Mouse (Mus musculus) monocyte, adult 5-6 weeks (primary cell): Measurements from ENCODE around the gene Tmem248. TPM values are rescaled to one million over a fixed set of nuclear protein-coding genes. Genes with fewer than 3 reads are reported as not detected.
A peak's percentile ranks its signal among the peaks of the same experiment; 100 is the strongest.

ENCODE experiments used
- ATAC-seq: fragments of 153-309, 156-312 bp; replicated peaks from 2 replicates; pipeline ENCODE4 v1.8.0; 2017; ENCODE audit warnings: mild to moderate bottlenecking; ENCODE audit not compliant: low TSS enrichment, insufficient number of reproducible peaks, severe bottlenecking, poor library complexity, low FRiP score
- total RNA-seq: library from RNA; stranded (forward); fragments of 200-1000, 200-491, 200-594 nt; gene quantifications from 3 replicates; pipeline ENCODE4 v1.2.3, GENCODE M21; 2017

The Tmem248 gene
- total RNA-seq, 1 experiment from 2014 or later = 37.6 TPM

GRCm38 (mm10) chr5:130197981-130198380 lies 18.9 kb upstream of the Tmem248 start:
- no peak for ATAC-seq

- no peak for ATAC-seq
These were observed 16.4 kb upstream of the Tmem248 start for GRCm38 (mm10) chr5:130200233-130201029.

DNA sequence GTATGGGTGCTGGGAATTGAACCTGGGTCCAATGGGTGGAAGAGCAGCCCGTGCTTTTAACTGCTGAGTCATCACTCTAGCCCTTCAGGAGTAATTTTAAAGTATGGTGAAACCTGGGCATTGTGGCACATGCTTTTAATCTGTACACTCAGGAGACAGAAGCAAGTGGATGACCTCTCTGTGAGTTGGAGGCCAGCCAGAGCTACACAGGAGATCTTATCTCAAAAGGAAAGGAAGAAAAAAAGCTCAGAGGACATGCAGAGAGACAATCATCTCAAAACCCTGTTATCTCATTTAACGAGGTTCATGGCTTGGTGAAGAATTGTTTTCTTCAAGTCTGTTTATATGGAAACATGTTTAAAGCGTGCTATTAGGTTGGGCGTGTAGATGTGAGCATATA lies 12.9 kb upstream of the Tmem248 start:
- no peak for ATAC-seq

DNA sequence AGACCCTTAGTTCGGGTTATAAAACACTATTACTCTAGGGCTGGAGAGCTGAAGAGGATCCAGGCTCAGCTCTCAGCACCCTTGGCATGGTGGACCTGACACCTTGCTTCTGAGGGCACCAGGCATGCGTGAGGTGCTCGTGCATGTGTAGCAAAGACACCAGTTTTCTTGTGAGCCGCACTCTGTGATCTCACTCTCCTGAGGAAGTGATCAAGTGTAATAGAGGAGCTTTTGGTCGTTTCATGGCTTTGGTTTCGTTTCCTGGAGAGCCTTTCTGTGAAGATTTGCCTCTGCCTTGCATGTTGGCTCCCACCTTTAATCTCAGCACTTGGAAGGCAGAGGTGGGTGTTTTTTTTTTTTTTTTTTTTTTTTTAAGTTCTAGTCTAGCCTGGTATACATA lies 12.3 kb upstream of the Tmem248 start:
- ATAC-seq = no peak

- peak; percentile 33 for ATAC-seq
These were observed 11.3 kb upstream of the Tmem248 start for GRCm38 (mm10) chr5:130205441-130206023.

- no peak for ATAC-seq
These were observed 9.6 kb upstream of the Tmem248 start for GRCm38 (mm10) chr5:130207299-130207698.

DNA sequence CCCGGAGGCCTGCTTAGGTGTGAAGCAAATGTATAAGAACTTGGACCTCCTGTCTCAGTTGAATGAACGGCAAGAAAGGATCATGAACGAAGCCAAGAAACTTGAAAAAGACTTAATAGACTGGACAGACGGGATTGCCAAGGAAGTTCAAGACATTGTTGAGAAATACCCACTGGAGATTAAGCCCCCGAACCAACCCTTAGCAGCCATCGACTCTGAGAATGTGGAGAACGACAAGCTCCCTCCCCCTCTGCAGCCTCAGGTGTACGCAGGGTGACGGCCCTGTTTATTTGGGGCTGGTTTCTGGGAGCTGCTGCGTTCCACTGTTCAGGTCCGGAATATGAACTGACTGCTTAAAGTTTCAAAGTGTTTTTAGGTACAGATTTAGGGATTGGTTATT lies 3.9 kb upstream of the Tmem248 start:
- no peak for ATAC-seq

GRCm38 (mm10) chr5:130217406-130217805 lies 525 bp downstream of the Tmem248 start:
- no peak for ATAC-seq

DNA sequence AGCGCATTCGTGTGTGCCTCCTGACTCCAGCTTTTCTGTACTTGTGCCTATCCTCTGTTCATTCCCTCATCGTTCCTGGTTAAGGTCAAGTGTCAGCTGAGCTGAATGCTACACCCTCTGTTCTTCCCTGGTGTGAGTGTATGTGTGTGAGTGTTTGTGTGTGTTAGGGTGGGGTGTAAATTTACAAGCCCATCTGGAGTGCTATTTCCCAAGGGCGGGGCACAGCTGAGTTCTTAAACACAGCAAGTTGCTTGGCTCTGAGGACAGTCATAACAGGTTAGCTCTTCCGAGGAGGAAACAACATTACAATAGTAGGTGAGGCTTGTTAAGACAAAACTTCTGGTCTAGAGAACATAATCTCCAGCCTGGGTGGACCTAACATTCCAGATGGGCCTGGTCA lies 1.5 kb downstream of the Tmem248 start:
- ATAC-seq = no peak

GRCm38 (mm10) chr5:130221316-130221715 lies 4.4 kb downstream of the Tmem248 start:
- no peak for ATAC-seq

DNA sequence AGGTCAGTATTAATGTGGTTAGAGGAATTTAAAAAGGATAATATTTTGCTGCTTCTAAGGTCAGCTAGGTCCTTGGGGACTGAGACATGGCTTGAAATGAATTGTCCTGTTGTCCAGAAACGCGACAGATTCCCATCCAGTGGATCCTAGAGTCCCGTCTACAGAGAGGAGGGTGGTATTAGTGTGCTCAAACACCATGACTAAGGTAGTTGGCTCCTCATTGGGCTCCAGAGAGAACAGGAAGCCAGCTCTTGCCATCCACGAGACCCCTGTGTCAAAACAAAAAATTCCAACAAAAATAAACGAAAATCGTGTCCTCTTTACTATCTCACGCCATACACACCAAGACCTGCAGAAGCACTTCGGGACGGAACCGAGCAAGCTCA lies 4.9 kb downstream of the Tmem248 start:
- 0 out of 2 replicates have a peak, but pooled peaks have one; percentile 7 for ATAC-seq

GRCm38 (mm10) chr5:130222146-130223004 lies 5.5 kb downstream of the Tmem248 start:
- ATAC-seq = peak; percentile 71

- no peak for ATAC-seq
These were observed 9.9 kb downstream of the Tmem248 start for GRCm38 (mm10) chr5:130226790-130227189.

DNA sequence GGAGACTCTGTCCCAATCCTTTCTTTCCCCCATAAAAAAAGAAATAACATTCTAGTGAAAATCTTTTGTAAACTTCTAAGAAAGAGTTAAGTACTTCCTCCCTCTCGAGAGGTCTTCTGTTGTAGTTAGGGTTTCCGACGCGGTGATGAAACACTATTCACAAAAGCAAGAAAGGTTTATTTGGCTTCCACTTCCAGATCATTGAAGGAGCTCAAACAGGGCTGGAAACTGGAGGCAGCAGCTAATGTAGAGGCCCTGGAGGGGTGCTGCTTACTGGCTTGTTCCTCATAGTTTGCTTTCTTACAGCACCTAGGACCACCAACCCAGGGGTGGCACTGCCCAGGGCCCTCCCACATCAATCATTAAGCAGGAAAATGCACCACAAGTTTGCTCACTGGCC lies 11.2 kb downstream of the Tmem248 start:
- ATAC-seq = no peak

GRCm38 (mm10) chr5:130236302-130236701 lies 19.4 kb downstream of the Tmem248 start:
- no peak for ATAC-seq

DNA sequence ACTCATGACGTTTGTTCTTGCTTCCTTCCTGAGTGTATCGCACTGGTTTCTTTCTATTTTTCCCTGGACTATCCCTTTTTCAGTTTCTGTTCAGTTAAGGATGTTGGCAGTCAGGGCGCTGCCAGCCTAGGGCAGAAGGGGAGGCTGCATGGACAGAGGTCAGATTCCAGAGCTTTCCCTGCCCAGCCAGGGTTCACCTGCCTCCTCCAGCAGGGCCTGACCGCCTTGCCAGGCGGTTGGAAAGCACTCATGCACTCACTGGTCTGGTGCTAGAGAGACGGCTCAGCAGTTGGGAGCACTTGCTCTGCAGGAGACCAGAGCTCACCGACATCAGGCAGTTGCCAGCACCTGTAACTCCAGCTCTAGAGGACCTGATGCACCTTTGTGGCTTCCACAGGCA lies 22.4 kb downstream of the Tmem248 start:
- ATAC-seq = no peak

DNA sequence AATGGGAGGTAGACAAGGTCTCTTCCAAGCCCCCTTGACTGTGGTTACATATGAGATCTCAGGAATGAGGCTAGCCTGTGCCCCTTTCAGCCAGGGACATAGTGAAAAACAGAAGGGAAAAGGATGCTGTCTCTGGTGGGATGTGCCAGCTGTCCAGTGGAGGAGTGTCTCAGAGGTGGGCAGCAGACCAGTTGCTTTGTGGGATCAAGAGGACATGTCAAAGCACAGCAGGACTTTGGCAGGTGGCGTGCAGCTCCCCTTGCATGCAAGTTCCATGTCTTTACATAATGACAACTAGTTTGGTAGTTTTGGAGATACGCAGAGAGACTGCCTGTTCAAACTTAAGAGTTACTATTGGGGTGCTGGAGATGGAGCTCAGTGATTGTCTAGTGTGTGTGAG lies 23.0 kb downstream of the Tmem248 start:
- no peak for ATAC-seq

DNA sequence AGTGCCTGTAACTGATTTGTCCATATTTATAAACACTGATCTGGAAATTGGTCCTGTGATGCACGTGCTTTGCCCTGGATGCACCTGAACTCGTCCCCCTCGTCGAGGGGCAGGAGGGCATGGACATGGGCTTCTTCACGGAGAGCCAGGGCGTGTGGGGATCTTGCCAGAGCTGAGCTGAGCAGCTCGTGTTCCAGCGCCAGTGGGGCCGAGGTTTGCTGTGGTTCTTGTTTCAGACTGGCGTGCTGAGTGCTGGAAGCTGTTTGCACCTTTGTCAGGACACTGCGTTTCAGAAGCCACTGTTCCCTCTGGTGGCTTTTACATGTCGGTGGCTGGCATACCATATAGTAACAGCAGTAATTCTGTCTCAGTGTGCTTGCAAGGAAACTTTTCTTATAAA lies 24.5 kb downstream of the Tmem248 start:
- no peak for ATAC-seq

- ATAC-seq = no peak
These were observed 30.9 kb downstream of the Tmem248 start for GRCm38 (mm10) chr5:130247823-130248222.
